Mouse (Mus musculus) thymus, adult 2 months (tissue): ENCODE data around the gene Pax7. TPM values are rescaled to one million over a fixed set of nuclear protein-coding genes. Genes with fewer than 3 reads are reported as not detected.

ENCODE experiments used
- DNase-seq: peaks from one replicate; pipeline ENCODE4 v3.0.0; 2021
- H3K27ac ChIP-seq: fragments of 200-500 bp; 2 replicates; pipeline ENCODE4 v1.5.1; 2012; ENCODE audit warnings: low read length, control low read depth; ENCODE audit not compliant: control insufficient read depth, insufficient read depth
- H3K27me3 ChIP-seq: fragments of 200-500 bp; 2 replicates; pipeline ENCODE4 v1.6.1; 2012; ENCODE audit warnings: mild to moderate bottlenecking, low read length, moderate library complexity, mixed read lengths; ENCODE audit not compliant: control insufficient read depth, insufficient read depth
- H3K36me3 ChIP-seq: fragments of 200-500 bp; 2 replicates; pipeline ENCODE4 v1.6.1; 2012; ENCODE audit warnings: mild to moderate bottlenecking, low read length, moderate library complexity; ENCODE audit not compliant: control insufficient read depth, insufficient read depth
- H3K4me1 ChIP-seq: fragments of 200-500 bp; replicated peaks from 2 replicates; pipeline ENCODE4 v1.6.1; 2012; ENCODE audit warnings: low read length; ENCODE audit not compliant: control insufficient read depth, insufficient read depth
- H3K4me3 ChIP-seq: fragments of 200-500 bp; 2 replicates; pipeline ENCODE4 v1.5.1; 2012; ENCODE audit warnings: mild to moderate bottlenecking, low read length, control low read depth, moderate library complexity; ENCODE audit not compliant: control insufficient read depth, insufficient read depth
- CTCF ChIP-seq: fragments of 200-500 bp; IDR thresholded peaks from 2 replicates; pipeline ENCODE4 v1.5.1; 2012; ENCODE audit warnings: mild to moderate bottlenecking, control low read depth, low read length, moderate library complexity, borderline replicate concordance; ENCODE audit not compliant: control insufficient read depth, poor library complexity, insufficient read depth; ENCODE audit errors: extremely low read depth
- POLR2A ChIP-seq: fragments of 200-500 bp; IDR thresholded peaks from 2 replicates; pipeline ENCODE4 v1.6.1; 2012; ENCODE audit warnings: mild to moderate bottlenecking, low read length, control low read depth, moderate library complexity; ENCODE audit not compliant: control insufficient read depth, poor library complexity, insufficient read depth; ENCODE audit errors: extremely low read depth
- WGBS: fragments of 180-500 bp; shearing (Covaris S2); methylation state at CpG from one replicate; pipeline ENCODE4 v1.1.7; 2018; 5-methylcytosine and 5-hydroxymethylcytosine counted together
- polyA plus RNA-seq: library from polyadenylated mRNA; depleted of rRNA; stranded (reverse); fragments of >200 nt; gene quantifications from 2 replicates; pipeline ENCODE4 v1.2.3, GENCODE M21; 2012

Pax7 gene
- polyA plus RNA-seq, 1 experiment = 1.1 TPM

DNA sequence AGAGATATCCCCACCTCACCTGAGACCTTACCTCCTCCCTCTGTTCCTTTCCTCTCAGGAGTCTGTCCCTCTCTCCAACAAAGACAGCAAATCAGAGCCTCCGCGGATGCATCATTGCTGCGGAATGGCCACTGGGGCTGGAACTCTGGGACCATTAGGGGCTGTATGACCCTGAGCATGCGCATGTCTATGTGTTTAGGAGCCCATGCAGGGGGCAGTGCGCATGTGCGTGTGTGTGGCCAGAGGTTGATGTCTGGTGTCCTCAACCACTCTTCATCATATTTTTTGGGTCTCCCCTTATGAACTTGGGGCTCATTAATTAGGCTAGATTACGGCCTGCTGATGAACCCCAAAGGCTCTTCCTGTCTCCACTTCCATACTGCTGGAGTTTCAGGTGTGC lies 9.6 kb upstream of the Pax7 start:
- TF ChIP-seq POLR2A = no peak
- TF ChIP-seq CTCF = no peak
- Histone ChIP-seq H3K4me1 (no peaks in the 10 kb centered on the region), H3K27me3 (peaks cover under 1% of the 10 kb centered on the region; the same call in 1 of the 2 replicates), H3K36me3 (no peaks in the 10 kb centered on the region), H3K27ac (no peak overlapping the region), H3K4me3 (no peak overlapping the region)
- no peak for DNase-seq
- WGBS = 75% methylated on average over 7 of the region's 7 CpGs

DNA sequence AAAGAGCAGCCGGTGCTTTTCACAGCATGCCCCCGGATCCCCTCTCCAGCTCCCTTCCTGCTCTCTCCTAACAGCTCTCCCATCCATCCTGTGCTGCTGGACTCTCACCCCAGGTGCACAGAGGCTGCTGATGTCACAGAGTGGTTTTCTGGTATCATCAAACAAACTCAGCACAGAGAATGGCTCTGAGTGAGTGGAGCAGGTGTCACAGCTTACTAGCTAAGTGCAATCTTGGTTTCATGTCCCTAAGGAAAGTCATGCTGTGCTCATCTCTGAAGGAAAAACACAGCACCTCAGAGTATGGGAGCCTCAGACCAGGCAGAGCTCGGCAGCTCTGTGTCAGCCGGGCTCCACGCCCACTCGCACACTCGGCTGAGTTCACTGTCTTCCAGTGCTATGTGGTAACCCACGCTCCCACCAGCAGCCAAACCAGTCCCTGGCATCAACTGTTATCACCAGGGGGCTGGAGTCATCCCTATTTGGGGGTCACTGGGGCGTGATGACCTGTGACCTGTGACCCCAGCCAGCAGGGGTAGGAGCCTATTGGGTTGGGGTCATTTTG lies 7.7 kb upstream of the Pax7 start:
- H3K4me1 ChIP-seq = no peaks in the 10 kb centered on the region
- H3K4me3 ChIP-seq = no peak overlapping the region
- DNase-seq = no peak
- WGBS = 66% methylated on average over 9 of the region's 9 CpGs
- TF ChIP-seq POLR2A (no peak), CTCF (no peak)
- peaks cover 5% of the 10 kb centered on the region; the same call in 1 of the 2 replicates for H3K27me3 ChIP-seq
- H3K36me3 ChIP-seq = no peaks in the 10 kb centered on the region
- no peak overlapping the region for H3K27ac ChIP-seq

DNA sequence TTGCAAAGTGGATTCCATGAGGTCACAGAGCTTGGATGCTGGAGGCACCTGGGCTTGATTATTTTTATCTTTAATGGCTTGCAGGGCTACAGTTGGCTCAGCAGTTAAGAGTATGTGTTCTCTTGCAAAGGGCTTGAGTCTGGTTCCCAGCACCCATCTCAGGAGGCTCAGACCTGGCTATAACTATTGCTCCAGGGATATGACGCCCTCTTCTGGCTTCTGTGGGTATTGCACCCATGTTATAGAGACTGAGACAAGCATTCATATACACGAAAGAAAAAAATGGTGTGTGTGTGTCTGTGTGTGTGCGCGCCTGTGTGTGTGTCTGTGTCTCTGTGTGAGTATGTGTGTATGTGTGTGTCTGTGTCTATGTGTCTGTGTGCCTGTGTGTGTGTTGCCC lies 7.1 kb upstream of the Pax7 start:
- WGBS = 73% methylated on average over 4 of the region's 4 CpGs
- H3K4me1 ChIP-seq = no peaks in the 10 kb centered on the region
- no peak overlapping the region for H3K27ac ChIP-seq
- DNase-seq = no peak
- peaks cover 5% of the 10 kb centered on the region; the same call in 1 of the 2 replicates for H3K27me3 ChIP-seq
- no peaks in the 10 kb centered on the region for H3K36me3 ChIP-seq
- H3K4me3 ChIP-seq = no peak overlapping the region
- TF ChIP-seq CTCF (no peak), POLR2A (no peak)

DNA sequence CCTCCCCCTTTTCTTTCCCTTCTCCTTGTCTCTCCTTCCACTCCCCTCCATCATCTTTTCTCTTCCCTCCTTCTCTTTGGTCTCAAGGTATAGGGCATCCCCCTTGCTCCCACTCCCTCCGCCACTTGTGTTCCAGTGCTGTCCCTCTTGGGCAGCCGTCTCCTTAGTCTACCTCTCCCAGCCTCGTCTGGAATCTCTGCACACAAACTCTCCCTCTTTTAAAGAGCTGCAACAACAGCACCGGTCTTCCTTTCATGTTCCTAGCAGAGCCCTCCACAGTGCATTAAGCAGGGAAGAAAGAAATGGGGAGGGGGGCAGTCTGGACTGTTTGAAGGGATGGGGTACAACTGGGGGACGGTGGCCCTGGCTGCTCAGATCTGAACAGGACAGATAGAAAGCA lies 3.4 kb upstream of the Pax7 start:
- no peak for TF ChIP-seq CTCF
- TF ChIP-seq POLR2A = no peak
- H3K27ac ChIP-seq = no peak overlapping the region
- no peak for DNase-seq
- peaks cover 19% of the 10 kb centered on the region for H3K27me3 ChIP-seq
- H3K4me3 ChIP-seq = no peak overlapping the region
- H3K4me1 ChIP-seq = no peaks in the 10 kb centered on the region
- H3K36me3 ChIP-seq = no peaks in the 10 kb centered on the region
- 20% methylated on average over 5 of the region's 5 CpGs for WGBS

DNA sequence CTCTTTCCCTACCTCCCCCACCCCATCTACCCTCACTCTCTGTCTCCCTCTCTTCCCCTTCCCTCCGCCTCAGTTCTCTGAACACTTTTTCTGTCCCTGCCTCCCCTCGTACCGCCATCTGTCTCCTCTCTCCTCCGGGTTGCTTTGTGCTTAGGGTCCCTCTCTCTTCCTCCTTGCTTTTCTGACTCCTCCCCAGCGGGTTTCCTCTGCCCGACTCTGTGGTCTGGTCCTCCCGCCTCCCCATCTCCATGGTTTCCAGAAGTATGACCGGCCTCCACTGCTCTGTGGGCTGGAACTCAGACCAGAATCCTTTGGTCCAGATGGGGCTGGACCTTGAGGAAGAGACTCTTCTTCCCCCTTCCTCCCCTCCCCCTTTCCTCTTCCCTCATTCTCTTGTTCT lies 2.9 kb upstream of the Pax7 start:
- DNase-seq = no peak
- H3K4me1 ChIP-seq = no peaks in the 10 kb centered on the region
- no peaks in the 10 kb centered on the region for H3K36me3 ChIP-seq
- TF ChIP-seq CTCF = no peak
- TF ChIP-seq POLR2A = no peak
- H3K4me3 ChIP-seq = no peak overlapping the region
- WGBS = 1% methylated on average over 8 of the region's 8 CpGs
- H3K27ac ChIP-seq = no peak overlapping the region
- H3K27me3 ChIP-seq = peaks cover 24% of the 10 kb centered on the region

DNA sequence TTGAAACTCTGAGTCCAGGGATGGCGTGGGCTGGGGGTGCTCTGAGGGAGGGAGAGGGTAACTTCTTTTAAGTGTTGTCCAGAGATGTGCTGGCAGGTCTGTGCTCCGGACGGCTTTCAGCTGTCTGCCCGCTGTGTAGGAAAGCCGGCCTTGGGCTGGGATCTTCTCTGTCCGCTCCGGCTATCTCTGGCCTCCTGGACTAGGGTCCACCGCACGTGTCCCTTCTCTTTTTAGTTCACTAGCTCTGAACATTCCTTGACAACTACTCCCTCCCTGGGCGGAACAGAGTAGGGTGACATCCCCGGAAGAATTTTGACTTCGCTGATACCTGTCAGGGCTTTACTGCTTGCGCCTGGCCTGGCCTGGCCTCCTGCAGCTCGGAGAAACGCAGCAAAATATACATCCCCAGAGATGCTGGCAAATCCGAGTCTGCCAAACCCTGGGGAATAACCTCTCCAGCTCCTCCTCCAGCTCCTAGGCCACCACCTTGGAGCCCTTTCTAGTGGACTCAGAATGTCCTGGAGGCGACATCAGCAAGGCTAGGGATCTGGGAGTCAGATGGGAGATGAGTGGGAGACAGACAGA lies 581 bp upstream of the Pax7 start:
- H3K4me1 ChIP-seq = peaks cover 13% of the 10 kb centered on the region
- TF ChIP-seq POLR2A (no peak), CTCF (no peak)
- 29% methylated on average over 17 of the region's 17 CpGs for WGBS
- H3K27me3 ChIP-seq = peaks cover 35% of the 10 kb centered on the region
- H3K36me3 ChIP-seq = no peaks in the 10 kb centered on the region
- H3K4me3 ChIP-seq = no peak overlapping the region
- DNase-seq = no peak
- H3K27ac ChIP-seq = no peak overlapping the region
